Mouse (Mus musculus) kidney, postnatal 4 days (tissue): ENCODE data around the gene Glis1.
"Not testable (repeated sequence)": the region's sequence is repeated elsewhere in the genome, so short reads cannot be mapped to it uniquely, and the experiment has no call there.

Experiments
- DNase-seq, 2 experiments: peaks; one replicate each; pipeline ENCODE4 v3.0.0; 2021; ENCODE audit warnings: mixed read lengths in 2 of 2

Gene Glis1

DNA sequence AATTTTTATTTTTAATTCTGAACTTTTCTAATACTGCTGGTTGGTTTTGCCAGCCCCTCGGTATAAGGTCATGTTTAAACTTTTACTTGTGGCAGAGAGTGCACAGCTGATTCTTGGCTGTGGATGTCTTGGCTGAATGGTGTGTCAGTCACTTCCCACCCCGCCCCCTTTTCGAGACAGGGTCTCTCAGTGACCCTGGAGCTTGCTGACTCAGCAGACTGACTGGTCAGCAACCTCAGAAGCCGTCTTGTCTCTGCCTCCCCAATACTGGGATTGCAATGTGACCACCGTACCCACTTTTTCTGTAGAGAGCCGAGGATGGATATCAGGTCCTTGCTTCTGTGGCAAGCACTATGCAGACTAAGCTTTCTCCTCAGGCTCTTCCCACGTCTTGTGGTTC is 154.2 kb downstream of the Glis1 start:
- no peak for DNase-seq

DNA sequence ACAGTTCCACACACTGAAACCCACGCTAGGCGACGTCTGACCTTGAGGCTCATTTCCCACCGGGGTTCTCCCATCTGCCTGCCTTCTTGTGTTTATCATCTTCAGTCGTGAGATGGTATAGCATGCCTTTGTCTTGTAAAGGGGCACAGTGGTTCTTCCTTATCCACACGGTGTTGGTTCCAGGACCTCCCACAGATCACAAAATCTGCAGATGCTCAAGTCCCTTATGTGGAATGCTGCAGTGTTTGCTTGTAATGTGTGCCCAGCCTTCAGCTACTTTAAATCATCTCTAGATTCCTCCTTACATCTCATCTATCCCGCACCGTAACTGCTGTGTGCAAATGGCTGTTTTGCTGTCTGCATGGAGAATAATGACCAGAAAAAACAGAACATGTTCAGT is 154.7 kb downstream of the Glis1 start:
- DNase-seq = no peak

DNA sequence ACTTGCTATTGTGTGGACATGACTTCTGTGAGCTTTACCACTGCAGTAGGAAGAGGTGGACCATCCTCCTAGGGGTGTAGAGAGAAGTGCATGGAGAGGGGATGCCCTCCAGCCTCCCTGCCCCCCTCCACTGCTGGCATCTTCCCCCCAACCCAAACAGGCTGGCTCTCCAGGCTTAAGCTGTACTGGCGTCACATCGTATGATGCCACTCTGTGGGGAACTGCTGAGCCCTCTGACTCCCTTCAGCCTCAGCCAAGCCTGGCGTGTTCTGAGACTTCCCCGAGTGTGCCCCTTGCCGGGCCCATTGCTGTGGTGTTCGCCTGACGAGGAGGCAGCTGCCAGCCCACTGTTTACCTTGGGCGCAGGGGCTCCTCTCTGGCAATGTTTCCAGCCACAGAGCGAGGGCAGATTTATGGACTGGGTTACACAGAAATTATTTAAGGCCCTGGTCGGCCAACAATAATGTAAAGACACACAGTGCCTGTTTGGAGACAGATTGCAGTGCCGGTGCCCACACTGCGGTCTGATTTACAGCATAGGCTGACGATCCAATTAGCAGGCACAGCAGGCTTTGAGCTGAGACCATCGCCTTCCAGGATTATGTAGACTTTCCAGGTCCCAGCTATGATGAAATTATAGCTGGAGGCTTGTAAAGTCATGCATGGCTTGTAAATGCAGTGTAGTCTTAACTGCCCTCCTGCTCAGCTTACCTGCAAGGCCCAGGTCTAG is 156.6 kb downstream of the Glis1 start:
- no peak for DNase-seq

DNA sequence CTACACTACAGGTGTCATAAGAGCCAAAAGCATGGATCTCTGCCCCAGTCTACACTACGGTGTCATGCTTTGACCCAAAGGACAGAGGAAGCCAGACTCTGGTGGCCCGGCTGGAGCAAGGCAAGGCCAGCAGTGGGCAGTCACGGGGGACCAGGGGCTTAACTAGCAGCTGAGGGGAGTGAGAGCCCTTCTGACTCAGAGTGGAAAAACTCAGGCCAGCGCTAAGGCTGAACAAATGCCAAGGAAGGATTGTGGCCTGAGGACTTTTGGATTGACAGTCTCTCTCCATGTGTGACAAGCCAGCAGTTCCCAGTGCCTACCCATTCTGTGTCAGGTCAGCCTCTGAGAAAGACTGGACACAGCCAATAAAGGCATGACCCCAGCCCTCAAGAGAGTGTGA is 159.0 kb downstream of the Glis1 start:
- no peak for DNase-seq

DNA sequence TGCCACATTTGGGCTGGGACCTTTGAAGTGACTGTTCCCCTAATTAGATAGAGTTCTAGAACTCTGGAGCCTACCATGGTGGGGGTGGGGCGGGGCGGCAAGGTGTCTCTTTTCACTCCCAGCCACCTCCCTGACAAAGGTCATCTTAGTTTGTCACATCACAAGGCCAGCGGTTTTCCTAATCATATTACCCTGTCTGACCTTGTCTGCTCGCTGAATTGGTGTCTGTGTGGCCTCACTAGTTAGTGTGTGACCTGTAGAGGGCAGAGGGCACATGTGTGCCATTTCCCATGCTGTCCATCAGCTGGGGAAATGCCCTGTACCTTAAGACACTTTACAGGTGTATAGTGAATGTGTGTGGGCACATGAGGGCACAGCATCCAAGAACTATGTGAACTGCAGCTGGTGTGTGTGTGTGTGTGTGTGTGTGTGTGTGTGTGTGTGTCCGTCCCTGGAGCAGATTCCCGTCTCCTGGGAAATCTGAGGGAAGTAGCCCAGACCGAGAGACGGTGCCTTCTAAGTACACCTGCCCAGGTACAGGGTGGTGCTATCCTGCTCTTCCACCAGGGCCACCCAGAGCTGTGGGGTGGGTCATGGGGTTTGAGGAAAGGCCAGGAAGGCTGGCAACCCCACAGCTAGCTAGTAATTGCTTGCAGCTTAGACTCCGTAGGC is 163.0 kb downstream of the Glis1 start:
- DNase-seq = no peak

DNA sequence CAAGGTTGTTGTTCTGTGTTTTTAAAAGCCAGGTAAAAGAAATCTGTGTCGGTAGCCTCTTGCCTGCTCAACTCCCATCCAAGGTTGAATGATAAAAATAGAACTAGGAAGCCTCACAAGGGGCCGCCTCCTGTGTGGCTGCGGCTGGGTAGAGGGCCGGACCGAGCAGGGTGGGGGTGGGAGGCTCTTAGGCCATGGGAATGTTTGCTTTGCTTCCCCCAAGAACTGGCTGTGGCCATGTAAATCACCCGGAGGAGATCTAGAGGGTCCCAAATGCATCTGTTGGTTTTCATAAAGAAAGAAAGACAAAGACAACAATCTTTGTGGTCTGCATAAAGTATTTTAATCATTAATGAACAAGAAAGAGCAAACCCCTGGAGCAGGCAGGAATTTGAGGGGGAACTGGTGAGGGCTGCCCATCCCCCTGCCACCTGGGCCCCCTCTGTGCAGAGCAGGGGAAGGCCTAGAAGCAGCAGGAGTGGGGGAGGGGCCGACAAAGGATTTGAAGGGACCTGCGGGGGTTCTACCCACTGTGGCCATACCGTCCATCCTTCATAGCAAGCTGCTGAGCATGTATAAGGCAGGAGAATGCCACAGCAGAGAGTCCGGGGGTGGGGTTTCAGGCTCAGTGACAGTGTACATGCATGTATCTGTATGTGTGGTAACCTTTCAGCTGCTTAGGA is 163.6 kb downstream of the Glis1 start:
- DNase-seq = peak; percentile 47 to 66

DNA sequence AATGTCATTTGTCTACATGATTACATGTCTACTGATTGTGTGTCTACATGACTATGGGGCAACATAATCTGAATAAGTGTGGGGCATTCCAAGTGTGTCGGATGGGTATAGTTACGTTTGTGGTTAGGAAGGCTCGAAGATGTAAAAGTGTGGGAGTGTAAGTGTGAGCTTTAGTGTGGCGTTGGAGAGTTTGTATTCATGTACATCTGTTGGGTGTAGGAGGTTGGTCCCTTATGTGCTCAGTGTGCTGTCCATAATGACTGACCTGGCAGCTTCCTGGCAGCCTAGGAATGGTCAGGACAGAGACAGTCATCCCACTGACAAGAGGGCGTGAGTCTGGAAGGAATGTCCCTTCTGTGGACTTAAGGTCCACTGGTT is 164.2 kb downstream of the Glis1 start:
- DNase-seq = not testable (repeated sequence)

DNA sequence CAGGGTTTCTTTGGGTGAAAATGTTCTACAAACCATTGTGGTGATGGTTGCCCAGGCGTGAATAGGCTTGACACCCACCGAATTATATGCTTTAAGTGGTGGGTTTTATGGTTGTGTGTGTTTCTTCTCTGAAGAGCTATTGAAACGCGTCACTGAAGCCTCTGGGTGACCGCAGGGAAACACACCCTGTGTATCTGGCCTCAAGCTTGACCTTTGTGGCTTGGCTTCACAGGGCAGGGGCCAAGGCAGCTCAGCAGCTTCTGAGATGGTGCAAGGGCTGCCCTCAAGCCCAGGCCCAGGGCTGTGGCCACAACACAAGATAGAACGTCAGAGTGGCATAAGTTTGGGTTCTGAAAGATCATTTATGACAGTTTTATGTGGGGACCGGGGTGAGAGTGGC is 167.9 kb downstream of the Glis1 start:
- no peak for DNase-seq

DNA sequence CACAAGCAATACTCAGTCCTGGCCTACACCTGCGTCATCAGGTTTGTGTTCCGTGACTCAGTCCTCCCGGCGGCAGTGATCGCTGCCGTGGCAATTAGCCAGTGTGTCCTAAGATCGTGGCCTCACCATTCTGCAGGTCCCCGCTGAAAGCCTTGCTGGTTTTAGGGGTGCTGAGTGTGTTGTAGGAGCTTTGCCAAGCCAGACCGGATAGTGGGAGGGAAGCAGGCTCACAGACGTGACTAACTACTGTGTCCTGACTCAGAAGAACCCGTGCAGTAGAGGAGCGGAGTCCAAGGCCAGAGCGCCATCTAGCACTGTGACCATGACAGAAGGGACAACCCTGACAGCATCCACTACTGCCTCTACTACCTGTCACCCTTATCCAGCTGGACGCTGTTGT is 168.4 kb downstream of the Glis1 start:
- DNase-seq = peak; percentile 71 to 78

DNA sequence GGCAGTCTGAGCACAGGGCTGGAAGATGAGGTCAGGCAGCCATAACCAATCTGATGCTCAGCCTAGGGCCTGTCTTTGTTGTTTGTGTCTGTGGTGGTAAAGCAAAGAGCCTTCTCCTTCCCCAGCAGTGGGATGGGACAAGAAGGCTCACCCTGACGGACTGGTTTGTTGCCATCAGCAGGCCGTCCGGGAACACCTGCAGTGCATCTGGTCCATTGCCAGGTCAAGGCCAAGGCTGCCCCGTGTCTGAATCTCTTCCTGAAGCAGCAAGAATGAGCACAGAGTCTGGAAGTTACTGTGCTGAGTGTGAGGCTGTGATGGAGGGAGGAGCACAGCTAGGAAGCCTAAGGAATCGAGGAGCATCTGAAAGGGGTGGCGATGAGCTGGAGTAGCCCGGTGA is 168.8 kb downstream of the Glis1 start:
- DNase-seq = no peak

DNA sequence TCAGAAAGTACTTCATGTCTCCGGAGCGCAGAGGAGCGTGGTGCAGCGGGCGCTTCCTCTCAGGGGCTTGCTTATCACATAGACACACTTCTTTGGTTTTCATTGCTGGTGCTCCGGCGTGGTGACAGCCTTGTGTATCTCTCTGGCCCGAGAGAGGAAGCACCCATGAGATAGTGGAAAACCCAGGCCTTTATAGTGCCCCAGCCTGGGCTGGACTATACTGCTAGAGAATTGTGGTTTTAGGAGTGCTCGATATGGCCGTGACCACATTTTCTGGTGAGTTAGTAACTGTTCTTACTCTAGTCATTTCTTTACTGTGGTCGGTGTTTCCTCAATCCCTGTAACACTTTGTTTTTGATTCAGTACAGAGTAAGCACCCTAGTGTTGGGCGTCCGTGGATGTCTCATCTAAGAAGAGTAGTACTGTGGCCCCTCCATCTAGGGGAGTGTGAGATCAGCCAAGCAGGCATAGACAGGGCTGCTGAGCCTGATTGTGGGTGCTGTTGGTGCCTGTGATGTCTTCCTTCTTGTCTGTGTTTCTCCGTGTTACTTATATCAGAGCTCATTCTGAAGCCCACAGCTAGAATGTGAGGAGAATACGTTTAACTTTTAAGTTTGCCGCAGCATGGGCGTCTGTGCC is 171.7 kb downstream of the Glis1 start:
- DNase-seq = no peak

DNA sequence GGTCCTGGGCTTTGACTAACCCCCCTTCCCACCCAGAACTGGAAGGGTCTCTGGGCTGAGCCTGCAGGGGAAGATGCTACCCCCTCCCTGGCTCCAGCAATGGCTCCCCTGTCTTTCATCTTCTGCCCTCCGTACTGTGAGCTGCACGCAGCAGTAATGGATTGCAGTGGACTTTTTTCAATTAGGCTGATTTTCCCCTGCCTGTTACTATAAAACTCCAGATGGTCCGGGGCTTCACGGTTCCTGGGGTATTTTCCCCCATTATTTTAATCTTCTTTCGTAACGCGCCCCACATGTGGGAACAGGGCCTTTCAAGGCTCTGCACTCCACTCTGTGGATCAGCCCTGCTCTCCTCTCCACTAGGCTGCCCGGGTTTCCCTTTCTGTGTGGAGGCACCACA is 175.4 kb downstream of the Glis1 start:
- no peak for DNase-seq

DNA sequence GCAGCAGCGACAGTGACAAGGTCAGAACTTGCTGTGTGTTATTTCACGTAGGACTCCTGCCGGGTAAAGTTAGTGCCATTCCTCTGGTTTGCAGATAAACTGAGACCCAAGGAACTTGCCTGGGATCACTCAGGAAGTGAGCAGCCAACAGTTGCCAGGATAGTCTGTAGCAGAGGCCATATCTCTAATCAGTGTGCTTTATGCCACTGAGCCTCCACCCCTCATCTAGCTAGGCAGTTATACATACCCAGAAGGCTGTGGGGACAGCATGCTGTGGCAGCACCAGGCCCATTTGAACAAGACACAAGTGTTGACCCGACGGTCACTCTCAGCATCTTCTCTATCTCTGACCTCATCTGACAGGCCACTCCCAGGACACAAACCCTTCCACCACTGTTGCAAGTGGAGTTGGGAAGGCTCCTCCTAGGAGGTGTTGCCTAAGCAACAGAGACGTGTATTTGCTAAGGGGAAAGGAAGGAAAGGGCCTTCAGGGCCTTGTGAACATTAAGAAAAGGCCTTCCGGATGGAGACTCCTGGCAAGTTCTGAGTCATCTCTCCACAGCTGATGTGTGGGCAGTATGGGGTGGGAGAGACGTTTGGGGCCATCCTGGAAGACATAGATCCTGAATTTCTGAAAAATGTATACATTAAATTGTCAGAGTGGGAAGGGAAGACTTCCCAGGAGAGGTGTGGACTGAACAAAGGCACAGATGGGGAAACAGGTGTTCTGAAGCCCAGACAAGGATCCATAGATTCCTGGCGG is 177.7 kb downstream of the Glis1 start:
- DNase-seq = no peak

DNA sequence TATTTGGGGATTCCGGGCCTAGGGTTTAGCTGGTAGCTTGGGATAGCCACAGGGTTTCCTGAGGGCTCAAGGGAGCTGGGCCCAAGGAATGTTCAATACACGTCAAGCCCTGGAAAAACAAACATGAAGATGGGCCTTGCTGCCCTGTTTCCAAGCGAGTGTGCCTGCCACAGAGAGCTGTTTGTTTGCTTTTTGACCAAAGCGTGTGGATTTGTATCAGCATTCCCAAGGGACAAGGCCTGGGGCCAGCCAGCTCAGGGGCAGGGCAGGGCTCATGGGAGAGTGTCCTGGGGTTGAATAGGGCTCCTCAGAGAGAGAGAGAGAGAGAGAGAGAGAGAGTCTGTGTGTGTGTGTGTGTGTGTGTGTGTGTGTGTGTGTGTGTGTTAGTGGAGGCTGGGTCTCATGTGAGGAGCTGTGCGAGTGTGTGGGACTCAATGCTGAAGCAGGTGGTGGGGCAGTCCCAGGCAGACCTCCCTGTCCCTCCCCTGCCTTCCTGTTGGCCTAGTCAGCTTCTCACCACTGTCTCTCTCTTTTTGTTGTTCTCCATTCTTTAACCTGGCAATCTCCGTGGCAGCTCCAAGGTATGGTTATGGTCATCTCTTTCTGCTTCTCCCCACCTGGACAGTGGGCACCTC is 183.3 kb downstream of the Glis1 start:
- peak in 1 of 2 experiments; percentile 26 for DNase-seq

DNA sequence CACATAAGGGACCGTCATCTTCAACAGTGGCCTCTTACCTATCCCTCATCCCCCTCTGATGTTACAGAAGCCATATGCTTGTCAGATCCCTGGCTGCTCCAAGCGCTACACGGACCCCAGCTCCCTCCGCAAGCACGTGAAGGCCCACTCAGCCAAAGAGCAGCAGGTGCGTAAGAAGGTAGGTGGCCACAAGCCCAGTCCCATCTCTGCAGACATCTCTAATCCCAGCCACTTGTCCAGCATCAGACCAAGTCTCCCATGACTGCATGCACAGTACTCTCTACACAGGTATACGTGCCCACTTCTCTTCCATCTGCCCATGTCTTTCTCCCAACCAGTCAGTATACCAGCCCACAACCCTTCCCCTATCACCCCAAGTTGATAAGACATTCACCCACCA is 185.1 kb downstream of the Glis1 start:
- no peak for DNase-seq

DNA sequence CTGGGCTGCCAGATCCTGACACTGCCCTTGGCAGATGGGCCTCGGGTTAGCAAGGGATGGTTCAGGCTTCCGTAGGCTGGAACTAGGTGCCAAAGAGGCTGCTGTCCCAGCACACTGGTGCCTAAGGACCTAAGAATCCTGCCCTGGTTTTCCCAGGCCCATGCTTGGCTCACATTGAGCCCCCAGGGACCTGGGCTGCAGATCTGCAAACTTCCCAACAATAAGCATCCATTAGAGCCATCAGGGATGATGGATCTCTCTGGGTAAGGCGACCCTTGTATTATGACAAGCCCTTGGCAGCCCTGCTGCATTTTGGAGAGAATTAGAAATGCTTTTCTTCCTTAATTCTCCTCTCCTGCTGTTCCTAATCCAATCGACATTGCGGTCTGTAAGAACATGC is 187.0 kb downstream of the Glis1 start:
- peak in 1 of 2 experiments; percentile 29 for DNase-seq

DNA sequence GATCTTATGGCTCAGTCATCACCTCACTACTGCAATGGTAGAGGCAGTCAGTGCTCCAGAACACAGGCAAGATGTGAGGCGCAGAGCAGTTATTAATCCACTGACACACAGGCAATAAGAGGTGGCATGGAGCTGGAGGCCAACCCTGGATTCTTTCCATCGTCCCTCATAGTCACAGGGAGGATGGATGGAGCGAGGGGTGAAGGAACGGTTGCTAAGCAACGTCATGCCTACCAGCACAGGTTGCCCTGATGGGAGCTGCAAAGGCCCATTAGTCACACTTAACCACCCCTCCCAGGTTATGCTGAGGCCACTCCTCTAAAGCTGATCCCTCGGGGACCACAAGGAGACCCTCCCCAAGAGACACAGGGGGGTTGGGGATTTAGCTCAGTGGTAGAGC is 187.9 kb downstream of the Glis1 start:
- peak; percentile 43 to 62 for DNase-seq

DNA sequence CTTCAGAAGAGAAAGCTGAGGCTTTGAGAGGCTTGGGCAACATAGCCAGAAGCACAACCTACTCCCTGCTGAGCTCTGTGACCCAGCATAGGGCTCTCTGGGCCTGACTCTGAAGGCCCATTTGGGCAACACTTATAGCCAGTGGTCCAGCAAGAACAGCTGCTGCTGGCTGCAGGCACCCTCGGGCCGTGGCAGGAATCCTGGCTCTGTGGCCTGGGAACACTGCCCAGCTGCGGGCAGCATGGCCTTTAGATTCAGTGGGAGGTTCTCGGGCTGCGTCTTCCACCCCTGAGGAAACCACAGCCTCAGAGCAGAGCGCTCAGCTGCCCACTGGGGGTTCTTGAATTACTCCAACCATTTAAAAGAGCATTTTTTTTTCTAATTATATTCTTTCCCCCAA is 189.5 kb downstream of the Glis1 start:
- peak in 1 of 2 experiments; percentile 35 for DNase-seq

DNA sequence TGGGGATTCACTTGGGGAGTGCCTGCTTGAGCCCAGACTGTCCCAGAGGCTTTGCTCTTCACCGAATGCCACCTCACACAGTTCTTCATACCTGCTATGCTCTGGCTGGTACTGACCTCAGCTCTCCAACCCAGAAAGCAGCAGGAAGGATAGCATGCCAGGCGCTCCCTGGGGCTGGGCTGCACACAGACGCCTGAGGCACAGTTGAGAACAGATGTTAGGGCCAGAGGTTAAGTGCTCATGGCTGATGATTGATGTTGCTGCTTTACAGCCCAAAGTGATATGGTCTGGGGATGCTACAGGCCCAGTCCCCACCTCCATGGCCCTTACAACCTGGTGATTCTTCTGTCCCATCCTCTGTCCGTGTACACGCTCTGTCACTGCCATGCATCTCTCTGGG is 190.6 kb downstream of the Glis1 start:
- DNase-seq = peak; percentile 48 to 62

DNA sequence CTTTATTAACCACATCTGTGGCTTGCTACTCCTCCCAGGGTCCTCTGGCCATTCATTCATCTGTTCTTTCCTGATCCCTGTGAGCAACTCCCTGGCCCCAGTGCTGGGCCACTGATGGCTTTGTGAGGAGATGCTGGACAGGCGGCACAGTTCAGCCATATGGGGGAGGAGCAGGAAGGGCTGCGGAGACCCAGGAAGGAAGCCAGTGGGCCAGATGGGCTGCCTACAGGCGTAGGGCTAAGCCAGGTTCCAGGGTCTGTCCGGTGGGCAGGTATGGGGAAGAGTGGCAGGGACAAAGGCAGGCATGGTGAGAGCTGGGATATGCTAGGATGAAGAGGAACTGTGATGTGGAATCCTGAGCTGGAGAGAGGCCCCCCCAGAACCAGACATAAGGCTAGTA is 193.8 kb downstream of the Glis1 start:
- no peak for DNase-seq

DNA sequence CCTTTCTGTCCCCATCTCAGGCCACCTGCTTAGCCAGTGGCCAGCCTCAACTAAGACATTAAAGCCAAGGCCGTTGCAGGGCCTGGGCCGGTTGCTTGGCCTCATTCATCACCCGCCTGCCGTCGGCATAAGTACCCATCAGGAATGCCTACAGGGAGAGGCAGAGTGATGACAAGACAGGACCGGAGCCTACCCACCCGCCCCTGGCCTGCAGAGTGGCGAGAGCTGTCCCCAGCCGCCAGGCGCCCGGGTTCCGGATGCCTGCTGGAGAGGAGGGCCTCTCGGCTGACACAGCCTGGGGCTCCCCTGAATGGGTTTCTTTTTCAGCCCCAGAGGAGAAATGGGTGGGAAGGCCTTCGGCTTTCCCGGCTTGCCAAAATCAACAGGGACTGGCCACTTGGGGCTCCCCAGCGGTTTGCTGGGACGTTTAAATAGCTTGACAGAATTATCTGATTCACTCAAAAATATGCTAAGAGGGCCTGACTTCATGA is 194.6 kb downstream of the Glis1 start:
- DNase-seq = peak; percentile 40 to 54

DNA sequence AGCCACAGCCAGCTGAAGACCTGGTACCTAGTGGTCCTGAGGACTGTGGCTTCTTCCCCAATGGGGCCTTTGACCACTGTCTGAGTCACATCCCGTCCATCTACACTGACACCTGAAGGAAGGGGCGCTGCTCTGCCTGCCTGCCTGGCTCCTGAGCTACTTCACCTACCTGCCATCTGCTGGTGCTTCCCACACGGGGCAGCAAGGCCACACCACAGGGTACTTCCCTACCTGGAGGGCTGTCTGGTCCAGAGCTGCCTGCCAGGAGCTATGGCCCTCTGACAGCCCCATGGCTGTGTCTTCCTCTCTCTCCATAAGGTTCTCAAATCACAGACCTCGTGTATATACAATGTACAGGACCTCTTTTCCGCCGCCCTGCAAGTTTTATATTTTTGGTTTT is 200.2 kb downstream of the Glis1 start:
- no peak for DNase-seq
